Mouse (Mus musculus): ENCODE data around the gene Nfyb. TPM values are rescaled to one million over a fixed set of nuclear protein-coding genes. Genes with fewer than 3 reads are reported as not detected.
A peak's percentile ranks its signal among the peaks of the same experiment; 100 is the strongest.

Nfyb gene
- polyA plus RNA-seq, 1 experiment from 2014 or later, result 43.5 TPM

GRCm38 (mm10) chr10:82777886-82778285 is 13.9 kb upstream of the Nfyb start:
- Histone ChIP-seq H3K36me3 (no peaks in the 10 kb centered on the region), H3K27ac (no peak overlapping the region), H3K9me3 (no peaks in the 10 kb centered on the region), H3K9ac (no peak overlapping the region), H3K4me2 (no peak overlapping the region), H3K4me1 (peaks cover 4% of the 10 kb centered on the region), H3K4me3 (no peak overlapping the region), H3K27me3 (no peaks in the 10 kb centered on the region)
- 24% methylated on average over 13 of the region's 13 CpGs for WGBS
- ATAC-seq (ENCODE audit: insufficient number of reproducible peaks, low FRiP score, low TSS enrichment, low read depth), result no peak

DNA sequence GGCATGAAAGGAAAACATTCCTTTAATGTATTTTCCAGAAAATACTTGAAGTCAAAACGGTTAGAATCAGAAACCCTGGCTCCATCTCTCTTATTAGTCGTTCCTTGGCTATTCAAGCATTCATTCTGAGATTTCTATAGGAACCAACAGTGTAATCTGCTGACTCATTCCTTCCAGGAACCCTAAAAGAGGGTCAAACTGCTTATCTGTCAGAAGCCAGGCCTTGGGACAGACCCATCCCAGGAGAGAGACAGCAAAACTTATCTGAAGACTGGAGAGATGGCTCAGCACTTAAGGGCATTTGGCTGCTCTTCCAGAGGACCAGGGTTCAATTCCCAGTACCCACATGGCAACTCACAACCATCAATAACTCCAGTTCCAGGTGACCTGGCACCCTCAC is 13.1 kb upstream of the Nfyb start:
- WGBS, result 60% methylated on average over 2 of the region's 2 CpGs
- H3K9ac ChIP-seq, result no peak overlapping the region
- H3K27me3 ChIP-seq, result no peaks in the 10 kb centered on the region
- no peaks in the 10 kb centered on the region for H3K36me3 ChIP-seq
- no peak overlapping the region for H3K4me3 ChIP-seq
- H3K27ac ChIP-seq, result no peak overlapping the region
- ATAC-seq (ENCODE audit: insufficient number of reproducible peaks, low FRiP score, low TSS enrichment, low read depth), result no peak
- peaks cover 4% of the 10 kb centered on the region for H3K4me1 ChIP-seq
- no peak overlapping the region for H3K4me2 ChIP-seq
- no peaks in the 10 kb centered on the region for H3K9me3 ChIP-seq

DNA sequence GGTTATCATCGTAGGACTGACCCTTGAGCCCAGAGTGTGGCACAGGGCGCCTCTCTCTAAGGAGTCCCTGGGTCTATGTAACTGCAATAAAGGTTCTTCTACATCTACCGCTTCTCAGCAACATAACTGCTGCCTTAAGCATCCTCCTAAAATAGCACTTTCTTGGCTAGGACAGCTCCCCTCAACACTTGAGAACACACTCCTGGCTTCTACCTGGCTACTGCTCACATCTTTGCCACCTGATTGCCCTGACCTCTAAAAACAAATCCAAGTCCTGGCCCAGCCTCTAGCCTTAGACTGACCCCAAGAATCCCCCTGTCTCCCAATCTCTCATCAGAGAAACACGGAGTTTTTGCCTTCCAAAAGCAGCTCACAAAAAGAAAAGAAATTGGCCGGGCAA is 10.9 kb upstream of the Nfyb start:
- WGBS, result 94% methylated on average over 5 of the region's 5 CpGs
- peaks cover 4% of the 10 kb centered on the region for H3K4me1 ChIP-seq
- no peaks in the 10 kb centered on the region for H3K9me3 ChIP-seq
- no peak for ATAC-seq (ENCODE audit: insufficient number of reproducible peaks, low FRiP score, low TSS enrichment, low read depth)
- H3K9ac ChIP-seq, result no peak overlapping the region
- no peak overlapping the region for H3K4me2 ChIP-seq
- H3K27me3 ChIP-seq, result no peaks in the 10 kb centered on the region
- H3K27ac ChIP-seq, result no peak overlapping the region
- H3K36me3 ChIP-seq, result no peaks in the 10 kb centered on the region
- H3K4me3 ChIP-seq, result no peak overlapping the region

DNA sequence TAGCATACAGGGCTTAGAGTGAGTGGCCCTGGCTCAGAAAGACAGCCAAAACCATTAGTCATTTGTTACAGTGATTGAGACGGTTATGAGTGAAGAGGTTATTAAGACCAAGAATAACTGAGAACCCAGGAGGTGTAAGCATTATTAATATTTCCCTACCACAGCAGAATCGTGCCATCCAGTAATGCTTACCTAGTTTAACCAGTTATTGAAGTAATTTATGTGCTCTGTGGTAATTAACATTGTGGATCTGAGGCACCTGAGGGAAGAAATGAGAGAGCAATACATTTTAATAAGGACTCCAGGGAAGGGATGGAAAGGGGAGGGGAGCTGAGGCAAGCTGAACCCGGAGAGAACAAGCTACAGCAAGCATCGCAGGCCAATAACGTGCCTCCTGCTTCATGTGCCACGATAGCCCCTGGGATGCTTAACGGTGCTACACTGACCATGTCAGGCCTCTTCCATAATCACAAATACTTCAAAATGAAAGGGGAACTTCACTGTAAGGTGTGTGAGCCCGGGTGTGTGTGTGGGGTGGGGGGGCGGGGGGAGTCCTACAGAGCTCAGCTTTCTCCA is 7.7 kb upstream of the Nfyb start:
- H3K27ac ChIP-seq, result no peak overlapping the region
- H3K36me3 ChIP-seq, result no peaks in the 10 kb centered on the region
- no peak overlapping the region for H3K9ac ChIP-seq
- WGBS, result 45% methylated on average over 9 of the region's 9 CpGs
- ATAC-seq (ENCODE audit: insufficient number of reproducible peaks, low FRiP score, low TSS enrichment, low read depth), result no peak
- no peak overlapping the region for H3K4me2 ChIP-seq
- no peaks in the 10 kb centered on the region for H3K4me1 ChIP-seq
- H3K9me3 ChIP-seq, result no peaks in the 10 kb centered on the region
- no peaks in the 10 kb centered on the region for H3K27me3 ChIP-seq
- H3K4me3 ChIP-seq, result no peak overlapping the region

DNA sequence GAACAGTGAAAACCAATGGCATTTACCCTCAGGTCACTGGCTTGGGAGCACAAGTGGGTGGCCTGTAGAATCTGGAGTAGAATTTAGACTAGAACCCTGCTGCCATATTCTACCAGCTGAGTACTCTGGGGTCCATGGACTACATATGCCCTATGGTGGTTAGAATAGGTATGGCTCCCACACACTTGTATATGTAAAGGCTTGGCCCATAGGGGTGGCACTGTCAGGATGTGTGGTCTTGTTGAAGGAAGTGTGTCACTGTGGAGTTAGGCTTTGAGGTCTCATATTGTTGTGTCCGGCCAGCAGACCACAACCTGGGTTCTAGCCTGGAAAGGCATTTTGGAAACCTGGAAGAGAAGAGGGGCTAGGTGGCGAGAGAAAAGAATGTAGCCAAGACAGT is 6.8 kb upstream of the Nfyb start:
- no peak for ATAC-seq (ENCODE audit: insufficient number of reproducible peaks, low FRiP score, low TSS enrichment, low read depth)
- H3K4me2 ChIP-seq, result no peak overlapping the region
- 73% methylated on average over 2 of the region's 2 CpGs for WGBS
- H3K36me3 ChIP-seq, result no peaks in the 10 kb centered on the region
- H3K4me1 ChIP-seq, result no peaks in the 10 kb centered on the region
- no peak overlapping the region for H3K27ac ChIP-seq
- no peaks in the 10 kb centered on the region for H3K27me3 ChIP-seq
- H3K9ac ChIP-seq, result no peak overlapping the region
- H3K4me3 ChIP-seq, result no peak overlapping the region
- H3K9me3 ChIP-seq, result no peaks in the 10 kb centered on the region

GRCm38 (mm10) chr10:82768901-82769300 is 5.0 kb upstream of the Nfyb start:
- no peak overlapping the region for H3K9ac ChIP-seq
- WGBS, result 30% methylated on average over 9 of the region's 9 CpGs
- H3K4me3 ChIP-seq, result no peak overlapping the region
- no peak for ATAC-seq (ENCODE audit: insufficient number of reproducible peaks, low FRiP score, low TSS enrichment, low read depth)
- no peak overlapping the region for H3K27ac ChIP-seq
- H3K4me1 ChIP-seq, result peaks cover 6% of the 10 kb centered on the region; the same call in 1 of the 2 replicates
- no peaks in the 10 kb centered on the region for H3K27me3 ChIP-seq
- H3K36me3 ChIP-seq, result no peaks in the 10 kb centered on the region
- no peaks in the 10 kb centered on the region for H3K9me3 ChIP-seq
- no peak overlapping the region for H3K4me2 ChIP-seq

DNA sequence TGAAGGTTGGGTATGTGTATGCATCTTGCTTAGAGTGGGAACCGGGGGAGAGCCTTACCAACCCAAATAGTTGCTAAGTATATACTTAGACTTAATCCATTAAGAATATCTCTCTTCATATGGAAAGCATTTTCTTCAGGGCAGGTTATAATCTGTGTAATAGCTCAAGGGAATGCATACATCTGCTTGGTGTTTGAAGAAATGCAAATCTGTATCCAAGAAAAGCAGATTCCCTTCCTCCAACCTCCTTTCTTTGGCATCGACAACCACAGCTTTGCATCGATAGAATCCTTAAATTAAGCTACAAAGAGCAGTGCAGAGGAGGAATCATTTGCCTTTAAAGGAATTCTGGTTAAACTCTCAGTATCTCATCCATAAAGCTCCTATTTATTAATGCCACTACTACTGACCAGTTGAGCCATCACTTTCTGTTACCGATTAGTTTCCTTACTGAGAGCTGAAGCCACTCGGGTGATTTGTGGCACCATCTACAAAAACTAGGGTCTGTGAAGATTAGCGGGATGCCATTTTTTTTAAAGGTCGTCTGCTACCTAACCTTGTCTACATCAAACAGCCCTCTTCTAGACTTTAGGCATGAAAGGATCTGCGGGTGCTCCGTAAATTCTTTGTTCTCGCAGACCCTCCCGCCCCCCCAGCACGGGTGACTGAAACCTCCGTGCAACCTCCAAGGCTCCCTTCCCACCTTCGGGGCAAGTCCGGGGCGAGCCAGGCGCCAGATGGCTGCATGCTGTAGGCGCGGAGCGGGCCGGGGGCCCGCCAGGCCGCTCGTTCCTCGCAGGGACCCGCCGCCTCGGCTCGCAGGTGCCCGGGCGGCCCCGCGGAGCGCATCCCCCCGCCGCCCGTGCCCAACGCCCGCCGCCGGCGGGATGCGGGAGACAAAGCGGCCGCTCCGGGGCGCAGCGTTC is 925 bp downstream of the Nfyb start:
- Histone ChIP-seq H3K9me3 (no peaks in the 10 kb centered on the region), H3K36me3 (peaks cover 31% of the 10 kb centered on the region), H3K4me2 (peak overlapping the region; percentile 57), H3K4me1 (peaks cover 26% of the 10 kb centered on the region), H3K27me3 (no peaks in the 10 kb centered on the region), H3K27ac (peak overlapping the region; percentile 99), H3K9ac (peak overlapping the region; percentile 92), H3K4me3 (peak overlapping the region; percentile 94)
- ATAC-seq (ENCODE audit: insufficient number of reproducible peaks, low FRiP score, low TSS enrichment, low read depth), result no peak
- WGBS, result under 1% methylated on average over 39 of the region's 48 CpGs

DNA sequence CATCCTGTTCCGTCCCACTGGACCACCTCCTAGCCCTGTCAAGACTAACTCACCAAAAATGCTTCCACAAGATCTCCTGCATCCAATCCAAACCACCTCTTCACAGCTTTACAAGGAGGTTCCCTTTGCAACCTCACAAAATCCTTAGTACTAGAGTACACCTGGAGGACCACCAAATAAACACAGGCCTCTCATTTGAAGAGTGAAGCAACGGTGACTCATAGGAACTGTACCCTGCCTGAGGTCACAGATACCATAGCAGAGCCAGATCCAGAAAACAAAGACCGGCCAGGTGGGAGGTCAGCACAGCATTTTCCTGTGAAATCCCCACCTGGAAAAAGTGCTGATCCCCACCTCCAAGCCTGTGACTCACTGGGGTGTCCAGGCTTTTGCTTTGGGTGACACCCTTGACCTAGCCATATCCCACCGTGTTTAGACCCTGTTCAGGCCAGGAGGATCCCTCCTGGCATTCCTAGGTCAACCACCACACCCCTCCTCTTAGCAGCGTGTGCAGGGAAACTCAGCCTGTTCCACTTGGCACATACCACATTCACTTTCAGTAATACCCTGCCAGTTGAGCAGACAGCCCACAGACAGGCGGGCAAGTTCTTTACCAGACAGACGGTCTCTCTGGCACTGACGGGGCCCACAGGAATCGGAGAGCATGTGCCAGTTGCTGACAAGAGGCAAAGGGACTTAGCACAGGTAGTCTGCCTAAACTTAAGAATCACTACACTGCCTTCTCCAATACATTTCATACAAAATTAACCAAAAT is 2.7 kb downstream of the Nfyb start:
- no peaks in the 10 kb centered on the region for H3K9me3 ChIP-seq
- H3K27ac ChIP-seq, result no peak overlapping the region
- H3K27me3 ChIP-seq, result no peaks in the 10 kb centered on the region
- peaks cover 49% of the 10 kb centered on the region for H3K36me3 ChIP-seq
- no peak for ATAC-seq (ENCODE audit: insufficient number of reproducible peaks, low FRiP score, low TSS enrichment, low read depth)
- 68% methylated on average over 9 of the region's 9 CpGs for WGBS
- no peak overlapping the region for H3K4me3 ChIP-seq
- no peak overlapping the region for H3K9ac ChIP-seq
- H3K4me1 ChIP-seq, result peaks cover 35% of the 10 kb centered on the region
- H3K4me2 ChIP-seq, result no peak overlapping the region

DNA sequence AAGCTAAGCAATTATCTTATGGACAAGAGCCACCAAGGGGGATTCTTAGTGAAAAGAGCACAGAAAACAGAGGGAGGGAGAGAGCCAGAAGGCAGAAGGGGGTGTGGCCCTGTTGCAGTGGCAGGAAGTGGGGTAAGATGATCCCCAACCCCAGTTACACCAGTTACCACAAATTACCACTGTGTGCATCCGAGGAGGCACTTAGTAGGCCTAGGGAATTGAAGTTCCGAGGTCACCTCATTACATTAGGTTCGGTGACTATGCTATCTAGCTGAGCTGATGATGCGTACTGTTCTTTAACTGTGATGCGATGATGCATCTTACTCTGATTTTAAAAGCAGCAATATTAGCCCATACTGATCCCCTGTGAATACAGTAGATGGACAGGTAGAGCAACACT is 4.2 kb downstream of the Nfyb start:
- H3K36me3 ChIP-seq, result peaks cover 62% of the 10 kb centered on the region
- H3K27ac ChIP-seq, result no peak overlapping the region
- H3K9ac ChIP-seq, result no peak overlapping the region
- H3K4me3 ChIP-seq, result no peak overlapping the region
- ATAC-seq (ENCODE audit: insufficient number of reproducible peaks, low FRiP score, low TSS enrichment, low read depth), result no peak
- WGBS, result 88% methylated on average over 5 of the region's 5 CpGs
- H3K4me2 ChIP-seq, result no peak overlapping the region
- peaks cover 35% of the 10 kb centered on the region for H3K4me1 ChIP-seq
- no peaks in the 10 kb centered on the region for H3K27me3 ChIP-seq
- H3K9me3 ChIP-seq, result no peaks in the 10 kb centered on the region

DNA sequence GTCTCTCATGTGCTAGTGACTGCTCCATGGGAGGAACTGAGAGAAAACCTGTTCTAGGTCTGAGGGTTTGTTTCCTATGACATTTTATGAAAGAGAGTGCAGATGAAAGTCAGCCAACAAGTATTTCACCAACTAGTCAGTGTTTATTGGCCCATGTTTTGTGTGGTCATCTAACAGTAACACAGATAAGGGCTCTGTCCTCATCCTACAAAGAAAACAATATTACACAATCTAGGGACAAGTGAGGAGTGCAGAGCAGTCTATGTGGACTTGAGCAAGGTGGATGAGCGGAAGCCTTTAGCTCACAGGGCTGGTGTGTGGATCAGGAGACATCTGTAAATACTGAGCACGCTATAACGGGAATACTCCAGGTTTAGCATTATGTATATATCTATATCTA is 5.1 kb downstream of the Nfyb start:
- 97% methylated on average over 3 of the region's 3 CpGs for WGBS
- H3K9ac ChIP-seq, result no peak overlapping the region
- H3K9me3 ChIP-seq, result no peaks in the 10 kb centered on the region
- no peak for ATAC-seq (ENCODE audit: insufficient number of reproducible peaks, low FRiP score, low TSS enrichment, low read depth)
- H3K4me1 ChIP-seq, result peaks cover 29% of the 10 kb centered on the region
- H3K27me3 ChIP-seq, result no peaks in the 10 kb centered on the region
- no peak overlapping the region for H3K4me2 ChIP-seq
- no peak overlapping the region for H3K4me3 ChIP-seq
- H3K27ac ChIP-seq, result no peak overlapping the region
- peaks cover 70% of the 10 kb centered on the region for H3K36me3 ChIP-seq

- Histone ChIP-seq H3K27ac (no peak overlapping the region), H3K9me3 (no peaks in the 10 kb centered on the region), H3K9ac (no peak overlapping the region), H3K4me2 (no peak overlapping the region), H3K36me3 (peaks cover 75% of the 10 kb centered on the region), H3K4me1 (peaks cover 29% of the 10 kb centered on the region), H3K27me3 (no peaks in the 10 kb centered on the region), H3K4me3 (no peak overlapping the region)
- no peak for ATAC-seq (ENCODE audit: insufficient number of reproducible peaks, low FRiP score, low TSS enrichment, low read depth)
- WGBS, result 85% methylated on average over 6 of the region's 6 CpGs
Measured at GRCm38 (mm10) chr10:82758368-82758767, 5.6 kb downstream of the Nfyb start.

- no peak overlapping the region for H3K9ac ChIP-seq
- H3K27ac ChIP-seq, result no peak overlapping the region
- peaks cover 85% of the 10 kb centered on the region for H3K36me3 ChIP-seq
- no peak for ATAC-seq (ENCODE audit: insufficient number of reproducible peaks, low FRiP score, low TSS enrichment, low read depth)
- no peaks in the 10 kb centered on the region for H3K27me3 ChIP-seq
- H3K9me3 ChIP-seq, result no peaks in the 10 kb centered on the region
- peaks cover 26% of the 10 kb centered on the region for H3K4me1 ChIP-seq
- H3K4me3 ChIP-seq, result no peak overlapping the region
- no peak overlapping the region for H3K4me2 ChIP-seq
- WGBS, result 54% methylated on average over 9 of the region's 9 CpGs
Measured at GRCm38 (mm10) chr10:82757341-82757740, 6.6 kb downstream of the Nfyb start.
